Mouse (Mus musculus): ENCODE results near the gene Osbpl5. TPM values are rescaled to one million over a fixed set of nuclear protein-coding genes. Genes with fewer than 3 reads are reported as not detected.
"Not testable (repeated sequence)": the region's sequence is repeated elsewhere in the genome, so short reads cannot be mapped to it uniquely, and the experiment has no call there.

The Osbpl5 gene
- polyA plus RNA-seq, 1 experiment: 20.6 TPM

DNA sequence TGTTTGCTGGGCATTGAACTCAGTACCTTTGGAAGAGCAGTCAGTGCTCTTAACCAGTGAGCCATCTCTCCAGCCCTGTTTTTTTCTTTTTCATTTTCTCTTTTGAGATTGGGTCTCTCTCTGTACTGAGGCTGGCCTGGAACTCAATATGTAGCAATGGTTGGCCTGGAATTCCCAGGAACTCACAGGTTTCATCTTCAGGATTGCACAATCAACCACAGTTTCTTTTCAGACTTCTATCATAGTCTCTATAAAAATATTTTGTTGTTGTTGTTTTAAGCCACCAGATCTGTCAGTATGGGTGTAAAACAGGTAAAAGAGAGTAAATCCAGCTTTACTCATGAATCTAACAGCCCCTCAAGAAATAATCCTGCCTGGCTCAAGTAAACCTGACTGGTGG is 96.0 kb downstream of the Osbpl5 start:
- DNase-seq: no peak
- Histone ChIP-seq H3K36me3 (ENCODE audit: control insufficient read depth, insufficient read depth, low read length) (no peaks in the 10 kb centered on the region), H3K27ac (ENCODE audit: control insufficient read depth, insufficient read depth, low read length) (no peak overlapping the region), H3K4me3 (ENCODE audit: control insufficient read depth, insufficient read depth, low read length) (no peak overlapping the region), H3K4me1 (replicated peaks; ENCODE audit: control insufficient read depth, insufficient read depth, low read length) (no peaks in the 10 kb centered on the region), H3K27me3 (ENCODE audit: control insufficient read depth, insufficient read depth, low read length) (no peaks in the 10 kb centered on the region)
- TF ChIP-seq POLR2A (IDR thresholded peaks at IDR 0.05; ENCODE audit: control insufficient read depth, extremely low read depth, insufficient read depth, low read length, poor library complexity): no peak
- TF ChIP-seq CTCF (IDR thresholded peaks at IDR 0.05; ENCODE audit: borderline replicate concordance, control insufficient read depth, extremely low read depth, insufficient read depth, low read length, poor library complexity): no peak

DNA sequence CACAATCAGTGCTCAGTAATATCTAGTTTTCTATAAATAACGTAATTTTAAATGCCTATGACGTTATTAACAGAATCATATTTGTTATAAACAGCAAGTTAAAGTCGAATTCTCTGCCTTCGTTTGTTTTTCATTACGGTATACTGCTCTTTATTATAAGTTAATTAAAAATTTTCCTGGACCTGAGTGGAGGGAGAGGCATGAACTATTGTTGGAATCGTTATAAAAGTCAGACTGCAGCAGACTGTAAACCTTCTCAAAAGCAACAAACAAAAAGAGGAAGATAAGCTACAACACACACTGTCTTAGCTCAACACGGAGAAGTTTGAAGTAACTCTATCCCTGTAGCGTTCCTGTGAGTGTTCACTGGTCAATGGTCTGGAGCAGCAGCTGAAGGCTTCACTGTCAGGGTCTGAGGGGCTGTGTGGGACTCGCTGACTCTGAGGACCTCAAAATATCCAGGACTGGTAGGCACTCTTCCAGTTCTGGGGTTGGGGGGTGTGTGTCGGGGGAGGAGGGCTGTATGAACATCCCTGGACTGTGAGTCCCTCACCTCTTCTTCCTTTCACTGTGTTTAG is 106.9 kb downstream of the Osbpl5 start:
- not testable (repeated sequence) for H3K4me1 ChIP-seq (replicated peaks; ENCODE audit: control insufficient read depth, insufficient read depth, low read length); H3K36me3 ChIP-seq (ENCODE audit: control insufficient read depth, insufficient read depth, low read length); H3K27ac ChIP-seq (ENCODE audit: control insufficient read depth, insufficient read depth, low read length); DNase-seq; H3K4me3 ChIP-seq (ENCODE audit: control insufficient read depth, insufficient read depth, low read length); H3K27me3 ChIP-seq (ENCODE audit: control insufficient read depth, insufficient read depth, low read length)
- 55% methylated on average over 10 of the region's 10 CpGs for WGBS

GRCm38 (mm10) chr7:143649034-143649768 is 107.6 kb downstream of the Osbpl5 start, which contains the start of gene Tnfrsf22:
Gene Tnfrsf22 (minus strand): TSS chr7:143649661.
- TF ChIP-seq CTCF (IDR thresholded peaks at IDR 0.05; ENCODE audit: borderline replicate concordance, control insufficient read depth, extremely low read depth, insufficient read depth, low read length, poor library complexity) (no peak), POLR2A (IDR thresholded peaks at IDR 0.05; ENCODE audit: control insufficient read depth, extremely low read depth, insufficient read depth, low read length, poor library complexity) (no peak)
- 5% methylated on average over 39 of the region's 39 CpGs for WGBS
- H3K27ac ChIP-seq (ENCODE audit: control insufficient read depth, insufficient read depth, low read length): no peak within 1 kb of the TSS

GRCm38 (mm10) chr7:143643949-143644348 is 112.8 kb downstream of the Osbpl5 start:
- H3K4me1 ChIP-seq (replicated peaks; ENCODE audit: control insufficient read depth, insufficient read depth, low read length); DNase-seq; H3K27ac ChIP-seq (ENCODE audit: control insufficient read depth, insufficient read depth, low read length); H3K4me3 ChIP-seq (ENCODE audit: control insufficient read depth, insufficient read depth, low read length); H3K27me3 ChIP-seq (ENCODE audit: control insufficient read depth, insufficient read depth, low read length); H3K36me3 ChIP-seq (ENCODE audit: control insufficient read depth, insufficient read depth, low read length): not testable (repeated sequence)
- WGBS: 29% methylated on average over 2 of the region's 2 CpGs

More at GRCm38 (mm10) chr7:143649034-143649768, 107.6 kb downstream of the Osbpl5 start, which contains the start of gene Tnfrsf22:
- DNase-seq: peak; percentile 76
- Histone ChIP-seq H3K27me3 (ENCODE audit: control insufficient read depth, insufficient read depth, low read length) (no peaks in the 10 kb centered on the region), H3K4me3 (ENCODE audit: control insufficient read depth, insufficient read depth, low read length) (peak within 1 kb of the TSS; percentile 68), H3K4me1 (replicated peaks; ENCODE audit: control insufficient read depth, insufficient read depth, low read length) (peaks cover 9% of the 10 kb centered on the region; the same call in 1 of the 2 replicates), H3K36me3 (ENCODE audit: control insufficient read depth, insufficient read depth, low read length) (no peaks in the 10 kb centered on the region)

Other genes starting within 250 kb of the Osbpl5 start
- gene Nap1l4, start 207.9 kb downstream of the Osbpl5 start, polyA plus RNA-seq (2012; rRNA removed): 107 and 120 TPM in 2 replicates
- 22.7 and 24.5 TPM in 2 replicates for gene Cars, start 156.9 kb downstream of the Osbpl5 start, polyA plus RNA-seq (2012; rRNA removed)
- 6.4 and 7.4 TPM in 2 replicates for gene Tnfrsf26, start 128.3 kb downstream of the Osbpl5 start, polyA plus RNA-seq (2012; rRNA removed)
- 4.8 and 4.9 TPM in 2 replicates for gene Tnfrsf22, start 107.3 kb downstream of the Osbpl5 start, polyA plus RNA-seq (2012; rRNA removed)
- gene Tnfrsf23, start 71.1 kb downstream of the Osbpl5 start, polyA plus RNA-seq (2012; rRNA removed): 3.5 and 4.8 TPM in 2 replicates
- 2.0 and 2.2 TPM in 2 replicates for gene Mrgprg, start 10.0 kb upstream of the Osbpl5 start, polyA plus RNA-seq (2012; rRNA removed)
- 9.8 and 11.3 TPM in 2 replicates for gene Mrgpre, start 27.5 kb upstream of the Osbpl5 start, polyA plus RNA-seq (2012; rRNA removed)
- 14.0 and 17.7 TPM in 2 replicates for gene Nadsyn1, start 65.9 kb upstream of the Osbpl5 start, polyA plus RNA-seq (2012; rRNA removed)
- 246 and 256 TPM in 2 replicates for gene Dhcr7, start 66.2 kb upstream of the Osbpl5 start, polyA plus RNA-seq (2012; rRNA removed)
- gene Gm498, start 109.9 kb upstream of the Osbpl5 start, polyA plus RNA-seq (2012; rRNA removed): not detected in 2 replicates
- gene Shank2, start 244.9 kb upstream of the Osbpl5 start, polyA plus RNA-seq (2012; rRNA removed): 1.8 and 2.8 TPM in 2 replicates

Data from thymus, adult 2 months (tissue).